Mouse (Mus musculus) testis, adult 2 months (tissue): ENCODE measurements around the gene Nabp1. TPM values are rescaled to one million over a fixed set of nuclear protein-coding genes. Genes with fewer than 3 reads are reported as not detected.

Experiments
- H3K27ac ChIP-seq: fragments of 200-500 bp; 2 replicates; pipeline ENCODE4 v1.5.1; 2012; ENCODE audit warnings: low read depth, low read length; ENCODE audit not compliant: control insufficient read depth, insufficient read depth
- H3K27me3 ChIP-seq: fragments of 200-500 bp; 2 replicates; pipeline ENCODE4 v1.6.1; 2012; ENCODE audit warnings: mild to moderate bottlenecking, low read length, moderate library complexity; ENCODE audit not compliant: control insufficient read depth, insufficient read depth
- H3K36me3 ChIP-seq: fragments of 200-500 bp; 2 replicates; pipeline ENCODE4 v1.6.1; 2012; ENCODE audit warnings: mild to moderate bottlenecking, low read length; ENCODE audit not compliant: control insufficient read depth, insufficient read depth
- H3K4me1 ChIP-seq: fragments of 200-500 bp; 2 replicates; pipeline ENCODE4 v1.6.1; 2012; ENCODE audit warnings: low read length; ENCODE audit not compliant: control insufficient read depth, insufficient read depth
- H3K4me3 ChIP-seq: fragments of 200-500 bp; 2 replicates; pipeline ENCODE4 v1.5.1; 2012; ENCODE audit warnings: low read depth, mild to moderate bottlenecking, low read length, moderate library complexity, mixed read lengths; ENCODE audit not compliant: control insufficient read depth
- CTCF ChIP-seq: fragments of 200-500 bp; IDR thresholded peaks from 2 replicates; pipeline ENCODE4 v1.5.1; 2012; ENCODE audit warnings: low read depth, mild to moderate bottlenecking, inconsistent platforms, low read length, moderate library complexity; ENCODE audit not compliant: control insufficient read depth, insufficient read depth, insufficient replicate concordance
- POLR2A ChIP-seq: fragments of 200-500 bp; IDR thresholded peaks from 2 replicates; pipeline ENCODE4 v1.6.1; 2012; ENCODE audit warnings: low read depth, mild to moderate bottlenecking, inconsistent platforms, low read length, moderate library complexity; ENCODE audit not compliant: control insufficient read depth
- polyA plus RNA-seq: library from polyadenylated mRNA; depleted of rRNA; stranded (reverse); fragments of >200 nt; gene quantifications from 2 replicates; pipeline ENCODE4 v1.2.3, GENCODE M21; 2012

The Nabp1 gene
- polyA plus RNA-seq, 1 experiment: 161 TPM

DNA sequence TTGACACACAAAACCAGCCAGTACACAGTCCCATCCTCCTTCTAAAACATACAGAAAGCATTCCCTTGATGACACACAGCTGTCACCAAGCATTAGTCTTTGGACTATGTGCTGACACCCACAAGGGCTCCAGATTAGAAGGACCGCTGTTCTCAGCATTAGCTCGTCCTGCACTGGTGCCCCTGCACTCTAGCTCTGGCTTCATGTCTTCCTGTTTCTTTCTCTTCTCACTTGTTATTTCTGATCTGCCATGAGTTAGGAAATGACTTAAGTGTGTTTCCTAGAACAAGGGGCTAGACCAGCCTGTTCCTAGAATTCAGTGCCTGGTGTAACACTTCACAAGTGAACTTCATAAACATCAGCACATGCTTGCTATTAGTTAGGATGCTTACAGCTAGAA, 36.2 kb upstream of the Nabp1 start:
- TF ChIP-seq POLR2A (no peak), CTCF (no peak)
- H3K27ac ChIP-seq: no peak overlapping the region
- H3K4me1 ChIP-seq: no peaks in the 10 kb centered on the region; the same call in 1 of the 2 replicates
- H3K36me3 ChIP-seq: no peaks in the 10 kb centered on the region
- H3K27me3 ChIP-seq: no peaks in the 10 kb centered on the region
- H3K4me3 ChIP-seq: no peak overlapping the region

DNA sequence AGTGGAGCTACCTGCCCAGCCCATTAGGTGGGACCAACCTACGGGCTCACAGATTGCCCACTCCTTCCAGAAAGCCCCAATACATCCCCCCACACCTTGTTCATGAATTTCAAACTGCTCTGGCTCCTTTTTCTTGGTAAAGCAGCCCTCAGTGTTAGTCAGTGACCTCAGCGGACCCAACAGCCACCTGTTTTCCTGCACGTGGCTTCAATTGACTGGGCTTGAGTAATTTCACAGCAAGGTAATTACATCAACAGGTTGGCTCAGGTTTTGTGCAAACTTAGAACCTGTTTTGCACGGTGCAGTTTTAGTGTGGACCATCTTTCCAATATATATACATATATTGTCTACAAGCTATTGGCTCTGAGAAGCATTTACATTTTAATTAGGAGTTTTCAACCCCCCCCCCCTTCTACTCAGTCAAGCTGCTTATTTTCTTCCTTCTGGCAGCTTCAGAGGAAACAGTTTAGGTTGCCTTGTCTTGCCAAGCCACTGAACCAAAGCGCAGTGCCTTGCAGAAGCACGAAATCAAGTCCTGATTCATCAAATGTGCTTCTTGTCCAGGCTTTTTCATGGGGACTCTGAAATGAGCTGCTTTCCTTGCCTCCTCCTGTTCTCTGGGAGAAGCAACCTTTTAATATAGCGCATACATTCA, 35.0 kb upstream of the Nabp1 start:
- TF ChIP-seq CTCF (no peak), POLR2A (no peak)
- Histone ChIP-seq H3K36me3 (no peaks in the 10 kb centered on the region), H3K4me1 (no peaks in the 10 kb centered on the region; the same call in 1 of the 2 replicates), H3K27me3 (no peaks in the 10 kb centered on the region), H3K27ac (no peak overlapping the region), H3K4me3 (no peak overlapping the region)

DNA sequence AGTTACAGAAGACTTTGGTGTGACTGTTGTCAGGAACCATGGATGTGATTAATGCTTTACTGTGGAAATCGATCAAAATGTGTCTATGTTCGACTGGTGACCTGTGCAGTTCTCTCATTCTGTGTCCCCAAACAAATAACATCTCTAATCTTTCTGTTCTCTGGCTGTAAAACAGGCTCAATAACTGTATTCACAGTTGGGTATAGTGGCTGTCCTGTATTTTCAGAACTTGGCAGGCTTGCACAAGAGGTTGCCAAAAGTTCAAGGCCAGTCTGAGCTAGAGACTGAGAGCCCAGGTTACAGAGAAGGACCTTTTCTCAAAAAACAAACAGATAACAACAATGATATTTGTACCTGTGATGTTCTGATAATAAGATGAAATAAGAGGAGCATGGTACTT, 34.1 kb upstream of the Nabp1 start:
- Histone ChIP-seq H3K27ac (no peak overlapping the region; the same call in 1 of the 2 replicates), H3K4me3 (peak overlapping the region; percentile 54; the same call in 1 of the 2 replicates), H3K36me3 (no peaks in the 10 kb centered on the region), H3K27me3 (no peaks in the 10 kb centered on the region), H3K4me1 (no peaks in the 10 kb centered on the region; the same call in 1 of the 2 replicates)
- TF ChIP-seq CTCF (no peak), POLR2A (no peak)

DNA sequence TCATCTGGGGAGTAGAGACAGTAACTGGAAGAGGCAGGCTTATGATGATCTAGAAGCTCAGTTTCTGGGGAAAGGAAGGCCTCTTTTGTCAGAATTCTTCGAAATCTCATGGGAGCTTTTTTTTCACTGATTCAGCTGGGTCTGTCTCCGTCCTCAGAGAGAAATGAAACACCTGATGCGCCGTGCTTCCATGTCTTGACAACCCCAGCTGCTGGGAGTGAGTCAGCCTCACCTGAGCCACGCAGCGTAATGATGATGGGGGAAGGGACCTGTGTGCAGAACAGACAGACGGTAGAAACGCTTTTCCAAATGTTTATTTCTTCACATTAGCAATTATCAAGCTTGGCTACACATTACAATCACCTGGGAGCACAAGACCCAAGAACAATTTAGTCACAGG, 31.6 kb upstream of the Nabp1 start:
- TF ChIP-seq CTCF (no peak), POLR2A (no peak)
- Histone ChIP-seq H3K27ac (no peak overlapping the region), H3K27me3 (no peaks in the 10 kb centered on the region), H3K4me1 (no peaks in the 10 kb centered on the region; the same call in 1 of the 2 replicates), H3K36me3 (no peaks in the 10 kb centered on the region), H3K4me3 (no peak overlapping the region)

DNA sequence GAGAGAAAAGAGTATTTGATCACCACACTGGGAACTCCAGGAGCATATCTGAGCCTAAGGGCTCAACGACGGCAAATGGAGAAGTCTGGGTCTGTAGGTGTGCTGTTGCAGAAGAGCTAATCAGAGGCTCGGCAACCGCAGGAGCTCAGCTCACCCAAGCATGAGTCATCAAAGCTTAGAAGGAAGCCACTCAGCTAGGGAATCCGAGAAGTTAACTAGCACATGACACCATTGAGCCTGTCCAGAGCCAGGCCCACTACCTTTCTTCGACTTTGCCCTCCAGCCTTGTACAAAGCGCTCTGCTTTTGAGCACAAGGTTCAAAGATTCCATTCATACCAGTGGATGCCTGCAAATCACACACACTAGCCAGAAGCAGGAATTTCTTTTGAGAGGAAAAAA, 30.9 kb upstream of the Nabp1 start:
- Histone ChIP-seq H3K4me3 (no peak overlapping the region), H3K27me3 (no peaks in the 10 kb centered on the region), H3K4me1 (no peaks in the 10 kb centered on the region; the same call in 1 of the 2 replicates), H3K36me3 (no peaks in the 10 kb centered on the region), H3K27ac (no peak overlapping the region)
- TF ChIP-seq POLR2A (no peak), CTCF (no peak)

DNA sequence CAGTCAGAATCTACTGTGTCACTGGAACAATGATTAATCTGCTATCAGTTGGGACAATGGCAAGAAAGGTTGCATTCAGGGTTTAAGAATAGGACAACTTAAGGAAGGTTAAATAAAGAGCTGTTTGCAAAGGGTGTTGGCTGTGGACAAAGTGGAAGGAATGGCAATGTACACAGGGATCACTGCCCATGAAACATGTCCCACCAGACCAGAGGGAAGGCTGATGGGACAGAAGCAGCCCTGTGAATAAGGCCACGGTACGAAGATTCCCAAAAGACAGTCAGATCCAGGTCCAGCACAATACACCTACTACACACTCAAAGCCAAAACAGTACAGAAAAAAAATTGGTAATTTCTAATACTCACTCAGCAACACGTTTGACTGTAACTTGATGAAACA, 30.3 kb upstream of the Nabp1 start:
- no peaks in the 10 kb centered on the region for H3K36me3 ChIP-seq
- H3K27ac ChIP-seq: no peak overlapping the region
- no peak for TF ChIP-seq CTCF
- TF ChIP-seq POLR2A: no peak
- H3K4me1 ChIP-seq: no peaks in the 10 kb centered on the region; the same call in 1 of the 2 replicates
- no peaks in the 10 kb centered on the region for H3K27me3 ChIP-seq
- H3K4me3 ChIP-seq: no peak overlapping the region

DNA sequence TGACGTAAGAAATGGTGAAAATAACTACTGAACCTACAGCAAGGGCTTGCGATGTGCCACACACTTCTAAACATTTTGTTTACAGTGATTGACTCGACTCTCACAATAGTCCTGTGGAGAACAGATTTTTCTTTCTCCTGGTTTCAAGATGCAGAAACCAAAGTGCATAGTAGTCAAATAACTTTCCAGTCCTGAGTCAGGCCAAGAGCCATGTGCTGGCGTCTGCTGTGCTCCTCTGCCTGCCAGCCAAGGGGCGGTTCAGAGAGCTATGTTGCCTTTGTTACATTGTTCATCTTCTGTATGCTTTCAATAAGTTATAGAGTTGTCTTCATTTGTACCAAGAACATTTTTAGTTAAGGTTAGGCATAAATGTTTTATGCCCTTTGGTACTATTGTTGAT, 29.2 kb upstream of the Nabp1 start:
- H3K4me3 ChIP-seq: no peak overlapping the region
- TF ChIP-seq POLR2A (no peak), CTCF (no peak)
- no peaks in the 10 kb centered on the region; the same call in 1 of the 2 replicates for H3K4me1 ChIP-seq
- no peaks in the 10 kb centered on the region for H3K27me3 ChIP-seq
- no peaks in the 10 kb centered on the region for H3K36me3 ChIP-seq
- H3K27ac ChIP-seq: no peak overlapping the region
